Mouse (Mus musculus) kidney, postnatal 36 days (tissue): ENCODE data around the gene Btbd3.
"Not testable (repeated sequence)": the region's sequence is repeated elsewhere in the genome, so short reads cannot be mapped to it uniquely, and the experiment has no call there.

Source experiments
- DNase-seq, 2 experiments: peaks; one replicate each; pipeline ENCODE4 v3.0.0; 2021 to 2022; ENCODE audit warnings: mixed read lengths in 2 of 2

Gene Btbd3

GRCm38 (mm10) chr2:138279641-138280040, 23.3 kb downstream of the Btbd3 start:
- no peak for DNase-seq

- no peak for DNase-seq
Observed at GRCm38 (mm10) chr2:138280225-138280711, 23.9 kb downstream of the Btbd3 start.

- peak; percentile 58 to 61 for DNase-seq
Observed at GRCm38 (mm10) chr2:138281550-138282201, 25.3 kb downstream of the Btbd3 start.

GRCm38 (mm10) chr2:138283372-138283771, 27.0 kb downstream of the Btbd3 start:
- no peak for DNase-seq

- DNase-seq = no peak
Observed at GRCm38 (mm10) chr2:138283856-138284255, 27.5 kb downstream of the Btbd3 start.

GRCm38 (mm10) chr2:138285811-138286210, 29.4 kb downstream of the Btbd3 start:
- DNase-seq = no peak

GRCm38 (mm10) chr2:138290154-138290553, 33.8 kb downstream of the Btbd3 start:
- DNase-seq = peak in 1 of 2 experiments; percentile 56

- peak; percentile 58 to 62 for DNase-seq
Observed at GRCm38 (mm10) chr2:138294286-138294685, 37.9 kb downstream of the Btbd3 start.

GRCm38 (mm10) chr2:138306236-138306635, 49.9 kb downstream of the Btbd3 start:
- DNase-seq = no peak

- DNase-seq = no peak
Observed at GRCm38 (mm10) chr2:138315644-138316043, 59.3 kb downstream of the Btbd3 start.

- DNase-seq = no peak
Observed at GRCm38 (mm10) chr2:138320408-138320807, 64.0 kb downstream of the Btbd3 start.

GRCm38 (mm10) chr2:138321041-138321481, 64.7 kb downstream of the Btbd3 start:
- no peak for DNase-seq

GRCm38 (mm10) chr2:138322270-138323114, 66.1 kb downstream of the Btbd3 start:
- DNase-seq = no peak

- no peak for DNase-seq
Observed at GRCm38 (mm10) chr2:138326367-138326766, 70.0 kb downstream of the Btbd3 start.

GRCm38 (mm10) chr2:138334198-138334597, 77.8 kb downstream of the Btbd3 start:
- DNase-seq = not testable (repeated sequence)

- no peak for DNase-seq
Observed at GRCm38 (mm10) chr2:138337886-138338494, 81.6 kb downstream of the Btbd3 start.

- no peak for DNase-seq
Observed at GRCm38 (mm10) chr2:138338524-138338923, 82.2 kb downstream of the Btbd3 start.

- DNase-seq = no peak
Observed at GRCm38 (mm10) chr2:138355366-138355765, 99.0 kb downstream of the Btbd3 start.

- no peak for DNase-seq
Observed at GRCm38 (mm10) chr2:138362474-138362873, 106.1 kb downstream of the Btbd3 start.

GRCm38 (mm10) chr2:138365391-138365790, 109.0 kb downstream of the Btbd3 start:
- DNase-seq = peak; percentile 61 to 69

- DNase-seq = no peak
Observed at GRCm38 (mm10) chr2:138374556-138374955, 118.2 kb downstream of the Btbd3 start.

- no peak for DNase-seq
Observed at GRCm38 (mm10) chr2:138378855-138379254, 122.5 kb downstream of the Btbd3 start.

GRCm38 (mm10) chr2:138384762-138385161, 128.4 kb downstream of the Btbd3 start:
- no peak for DNase-seq
